Mouse (Mus musculus) 3T3-L1 (cell line): ENCODE data around the gene Klf4.

Experiments used
- DNase-seq: peaks from one replicate; pipeline ENCODE4 v3.0.0-alpha.2; 2015; ENCODE audit warnings: low read depth, low spot score

Klf4 gene

GRCm38 (mm10) chr4:55532407-55533195 lies at the start of gene Klf4:
Klf4 (minus strand) TSS chr4:55532466.
- DNase-seq = peak; percentile 80

GRCm38 (mm10) chr4:55571432-55571831 lies 39.2 kb upstream of the Klf4 start:
- DNase-seq = no peak

GRCm38 (mm10) chr4:55567986-55568385 lies 35.7 kb upstream of the Klf4 start:
- no peak for DNase-seq

GRCm38 (mm10) chr4:55567575-55567974 lies 35.3 kb upstream of the Klf4 start:
- DNase-seq = no peak

GRCm38 (mm10) chr4:55564317-55564716 lies 32.1 kb upstream of the Klf4 start:
- DNase-seq = no peak

- peak; percentile 47 for DNase-seq
Measured at GRCm38 (mm10) chr4:55563050-55563449, 30.8 kb upstream of the Klf4 start.

GRCm38 (mm10) chr4:55562062-55562461 lies 29.8 kb upstream of the Klf4 start:
- no peak for DNase-seq

- DNase-seq = no peak
Measured at GRCm38 (mm10) chr4:55546869-55547268, 14.6 kb upstream of the Klf4 start.

GRCm38 (mm10) chr4:55542753-55543152 lies 10.5 kb upstream of the Klf4 start:
- peak; percentile 75 for DNase-seq

- DNase-seq = peak; percentile 73
Measured at GRCm38 (mm10) chr4:55541654-55542053, 9.4 kb upstream of the Klf4 start.

- no peak for DNase-seq
Measured at GRCm38 (mm10) chr4:55541221-55541620, 9.0 kb upstream of the Klf4 start.

- DNase-seq = no peak
Measured at GRCm38 (mm10) chr4:55535012-55535411, 2.7 kb upstream of the Klf4 start.

GRCm38 (mm10) chr4:55534510-55534909 lies 2.2 kb upstream of the Klf4 start:
- peak; percentile 43 for DNase-seq

GRCm38 (mm10) chr4:55533803-55534254 lies 1.6 kb upstream of the Klf4 start:
- DNase-seq = no peak

- no peak for DNase-seq
Measured at GRCm38 (mm10) chr4:55533196-55533802, 1.0 kb upstream of the Klf4 start.

GRCm38 (mm10) chr4:55531856-55532406 lies 335 bp downstream of the Klf4 start:
- DNase-seq = no peak

- peak; percentile 60 for DNase-seq
Measured at GRCm38 (mm10) chr4:55531096-55531855, 990 bp downstream of the Klf4 start.

GRCm38 (mm10) chr4:55530731-55531095 lies 1.6 kb downstream of the Klf4 start:
- no peak for DNase-seq

- peak; percentile 89 for DNase-seq
Measured at GRCm38 (mm10) chr4:55530236-55530635, 2.0 kb downstream of the Klf4 start.

- no peak for DNase-seq
Measured at GRCm38 (mm10) chr4:55528404-55528803, 3.9 kb downstream of the Klf4 start.

- no peak for DNase-seq
Measured at GRCm38 (mm10) chr4:55527931-55528330, 4.3 kb downstream of the Klf4 start.
